ENCODE assay signal across 14 mouse cellular contexts in genomic region chr3:150820039-150820438, GRCm38 (mm10).
DNase-seq lines count a peak whose midpoint lies in the region; ATAC-seq lines count a peak whose summit lies in the region.
"Had no signal": no experiment of that assay in that cellular context is flagged by ENCODE, and none has a peak within 500 bp of the region (broad histone marks: within the 10 kb centered on the region; RNA-seq: fewer than 3 reads in every experiment).

No protein-coding gene starts in this region.

- DNase-seq in cerebellum, adult 8-10 months, result peak; percentile 2
- DNase-seq in layer of hippocampus, adult 11-12 months (ENCODE audit: low spot score), result peak; percentile 67
- DNase-seq in naive thymus-derived CD4-positive, alpha-beta T cell, adult 2 months (ENCODE audit: low read depth), result peak; percentile 0
- no peak for DNase-seq in MN1 (ENCODE audit: low spot score)
- no peak for DNase-seq in natural killer cell, adult 2 months (ENCODE audit: low spot score in 2 of 2)
- no peak for DNase-seq in kidney, postnatal 25 days
- DNase-seq: gastrocnemius, adult 2 months; kidney, adult 9 months had no signal

- no peak overlapping the region for H3K9ac ChIP-seq in heart, embryonic 16.5 days (ENCODE audit: low read length)
- no peak overlapping the region for H3K9ac ChIP-seq in heart, embryonic 11.5 days (ENCODE audit: low read depth, low read length)
- H3K9ac ChIP-seq: limb, embryonic 12.5 days had no signal

- H3K4me1 ChIP-seq in heart, embryonic 16.5 days (ENCODE audit: control insufficient read depth, insufficient read depth, low read length), result peaks cover 13% of the 10 kb centered on the region
- H3K4me1 ChIP-seq in heart, embryonic 11.5 days (ENCODE audit: control insufficient read depth, insufficient read depth, low read length), result no peaks in the 10 kb centered on the region
- H3K4me1 ChIP-seq: hindbrain, embryonic 10.5 days; limb, embryonic 12.5 days had no signal

- H3K9me3 ChIP-seq in heart, embryonic 16.5 days (replicated peaks; ENCODE audit: control insufficient read depth, low read length), result no peaks in the 10 kb centered on the region
- no peaks in the 10 kb centered on the region for H3K9me3 ChIP-seq in heart, embryonic 11.5 days (replicated peaks; ENCODE audit: control insufficient read depth, low read length)
- H3K9me3 ChIP-seq: hindbrain, embryonic 10.5 days; limb, embryonic 12.5 days had no signal

- no peak for ATAC-seq in heart, embryonic 16.5 days (replicated peaks; ENCODE audit: extremely low read depth, insufficient read depth, low FRiP score)
- no peak for ATAC-seq in heart, embryonic 11.5 days (replicated peaks; ENCODE audit: insufficient number of reproducible peaks, low FRiP score, low TSS enrichment)

- H3K27ac ChIP-seq in heart, embryonic 16.5 days (ENCODE audit: low read length), result no peak overlapping the region
- no peak overlapping the region for H3K27ac ChIP-seq in heart, embryonic 11.5 days (ENCODE audit: low read depth, low read length)
- H3K27ac ChIP-seq: gastrocnemius, adult 2 months; hindbrain, embryonic 10.5 days; limb, embryonic 12.5 days; macrophage had no signal

- peak overlapping the region; percentile 40; the same call in 1 of the 2 replicates for H3K4me2 ChIP-seq in heart, embryonic 16.5 days (ENCODE audit: low read depth, low read length)
- no peak overlapping the region for H3K4me2 ChIP-seq in heart, embryonic 11.5 days
- H3K4me2 ChIP-seq: limb, embryonic 12.5 days had no signal

- H3K4me3 ChIP-seq in heart, embryonic 16.5 days (ENCODE audit: low read length), result no peak overlapping the region
- H3K4me3 ChIP-seq in heart, embryonic 11.5 days (ENCODE audit: low read depth, low read length), result no peak overlapping the region
- H3K4me3 ChIP-seq: gastrocnemius, adult 2 months; hindbrain, embryonic 10.5 days; limb, embryonic 12.5 days; myocyte had no signal

- H3K36me3 ChIP-seq in heart, embryonic 16.5 days (ENCODE audit: control insufficient read depth, insufficient read depth), result no peaks in the 10 kb centered on the region
- no peaks in the 10 kb centered on the region for H3K36me3 ChIP-seq in heart, embryonic 11.5 days (ENCODE audit: control insufficient read depth, insufficient read depth, low read length)
- H3K36me3 ChIP-seq: hindbrain, embryonic 10.5 days; limb, embryonic 12.5 days had no signal

- H3K27me3 ChIP-seq in heart, embryonic 16.5 days (ENCODE audit: control insufficient read depth, insufficient read depth, low read length), result no peaks in the 10 kb centered on the region
- H3K27me3 ChIP-seq in heart, embryonic 11.5 days (ENCODE audit: control insufficient read depth, insufficient read depth, low read length), result no peaks in the 10 kb centered on the region
- H3K27me3 ChIP-seq: limb, embryonic 12.5 days had no signal

- 35% methylated on average over 5 of the region's 5 CpGs for WGBS in heart, embryonic 16.5 days
- 74% methylated on average over 5 of the region's 5 CpGs for WGBS in heart, embryonic 11.5 days (ENCODE audit: insufficient replicate concordance)

Comparison
In these comparisons a context has a peak if more than half of its experiments do, and no peak if none do; other contexts are left out.
1. DNase-seq: peak in cerebellum, adult 8-10 months (single experiment), layer of hippocampus, adult 11-12 months (single experiment) and naive thymus-derived CD4-positive, alpha-beta T cell, adult 2 months (single experiment); none in MN1 (single experiment), natural killer cell, adult 2 months (0 of 2) and kidney, postnatal 25 days (0 of 2).